Mouse (Mus musculus): ENCODE measurements around the gene Alg9.

Alg9 gene

DNA sequence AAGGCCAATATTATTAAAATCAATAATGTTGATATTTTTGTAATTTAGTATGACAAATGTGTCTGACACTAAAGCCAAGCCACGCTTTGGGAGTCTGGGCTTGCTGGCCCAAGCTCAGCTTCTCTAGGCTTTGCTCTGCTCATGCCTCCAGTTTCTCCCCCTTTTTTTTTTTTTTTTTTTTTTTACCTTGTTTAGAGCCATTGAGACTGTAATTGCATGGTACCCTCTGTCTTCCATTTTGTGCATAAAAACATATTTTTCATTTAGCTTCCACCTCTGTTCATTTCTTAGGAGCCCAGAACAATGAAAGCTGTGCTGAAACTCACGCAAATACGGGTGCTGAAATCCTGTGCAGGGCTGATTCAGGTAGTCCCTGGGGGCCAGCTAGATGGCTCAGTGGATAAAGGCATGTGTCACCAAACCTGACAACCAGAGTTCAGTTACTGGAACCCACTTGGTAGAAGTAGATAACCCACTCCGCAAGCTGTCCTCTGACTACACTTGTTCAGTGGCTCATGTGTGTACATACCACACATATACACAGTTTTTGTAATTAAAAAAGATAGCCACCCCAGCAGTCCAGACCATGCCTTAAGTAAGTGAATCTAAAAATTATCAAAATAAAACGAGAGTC is 80.4 kb downstream of the Alg9 start:
- DNase-seq, result no peak

DNA sequence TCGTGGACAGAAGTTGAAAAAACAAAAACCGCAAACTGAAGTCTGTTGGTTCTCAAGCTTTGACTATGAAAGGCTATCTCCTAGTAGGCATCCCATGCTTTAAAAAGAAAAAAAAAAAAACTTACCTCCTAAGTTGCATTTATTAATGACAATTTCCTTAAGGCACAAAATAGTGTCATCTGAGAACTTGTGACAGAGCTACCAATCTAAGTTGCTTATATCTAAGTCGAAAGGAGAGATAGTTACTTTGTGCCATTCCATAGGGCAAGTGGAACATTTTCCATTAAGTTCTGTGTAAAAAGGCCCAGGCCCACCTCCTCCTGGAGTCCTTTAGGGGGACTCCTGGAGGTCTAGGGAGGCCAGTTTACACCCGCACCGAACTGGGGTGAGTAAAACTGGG is 81.0 kb downstream of the Alg9 start:
- DNase-seq, result no peak

DNA sequence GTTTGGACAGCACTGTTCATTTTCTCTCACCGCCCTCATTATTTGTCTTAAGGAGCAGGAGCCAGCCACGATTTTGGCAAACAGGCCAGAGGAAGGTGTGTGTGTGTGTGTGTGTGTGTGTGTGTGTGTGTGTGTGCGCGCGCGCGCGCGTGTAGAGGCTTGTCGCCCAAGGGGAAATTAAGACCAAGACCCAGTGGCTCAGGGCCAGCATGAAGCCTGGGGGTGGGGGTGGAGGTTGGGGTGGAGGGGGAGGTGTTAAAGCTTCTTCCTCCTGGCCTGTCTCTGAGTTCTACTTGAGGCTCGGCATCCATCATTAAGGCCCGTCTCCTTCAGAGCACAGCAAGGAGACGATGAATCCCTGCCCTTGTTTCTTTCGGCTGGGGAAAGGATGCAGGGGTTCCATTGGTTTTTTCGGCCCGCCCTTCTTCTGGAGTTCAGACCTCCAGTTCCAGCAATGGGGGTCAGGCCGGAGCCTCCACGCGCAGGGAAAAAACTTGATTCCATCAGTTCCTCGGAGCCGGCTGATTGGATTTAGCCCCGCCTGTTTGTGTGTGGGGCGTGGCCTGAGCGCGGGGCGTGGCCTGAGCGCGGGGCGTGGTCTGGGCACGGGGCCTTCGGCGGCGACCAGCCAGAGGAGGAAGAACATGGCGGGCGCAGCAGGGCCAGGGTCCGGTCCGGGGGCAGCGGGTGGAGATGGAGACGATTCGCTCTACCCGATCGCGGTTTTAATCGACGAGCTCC is 81.7 kb downstream of the Alg9 start:
- peak; percentile 93 for DNase-seq

DNA sequence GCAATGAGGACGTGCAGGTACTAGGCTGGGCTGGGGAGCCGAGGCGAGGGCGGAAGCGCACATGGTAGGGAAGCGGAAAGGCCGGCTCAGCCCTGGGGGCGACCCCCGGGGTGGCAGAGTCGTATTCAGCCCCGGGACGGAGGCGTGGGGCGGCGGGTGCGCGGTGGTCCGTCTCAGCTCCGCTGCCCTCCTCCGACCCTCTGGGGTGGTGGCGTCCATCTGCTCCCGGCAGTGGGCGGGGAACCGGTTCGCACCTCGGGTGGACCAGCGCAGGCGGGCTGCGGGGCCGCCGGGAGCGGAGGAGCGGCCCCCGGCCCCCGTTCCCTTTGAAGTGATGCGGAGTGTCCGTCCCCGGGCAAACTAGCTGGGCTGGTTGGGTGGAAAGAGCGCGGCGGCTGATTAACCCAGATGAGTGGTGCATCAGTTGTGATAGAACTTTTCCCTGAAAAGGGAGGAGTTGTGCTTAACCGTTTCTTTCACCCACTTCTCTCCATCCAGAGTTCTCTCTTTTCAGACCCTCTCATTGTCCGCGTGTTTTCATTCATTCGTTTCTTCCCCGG is 82.3 kb downstream of the Alg9 start:
- no peak for DNase-seq

DNA sequence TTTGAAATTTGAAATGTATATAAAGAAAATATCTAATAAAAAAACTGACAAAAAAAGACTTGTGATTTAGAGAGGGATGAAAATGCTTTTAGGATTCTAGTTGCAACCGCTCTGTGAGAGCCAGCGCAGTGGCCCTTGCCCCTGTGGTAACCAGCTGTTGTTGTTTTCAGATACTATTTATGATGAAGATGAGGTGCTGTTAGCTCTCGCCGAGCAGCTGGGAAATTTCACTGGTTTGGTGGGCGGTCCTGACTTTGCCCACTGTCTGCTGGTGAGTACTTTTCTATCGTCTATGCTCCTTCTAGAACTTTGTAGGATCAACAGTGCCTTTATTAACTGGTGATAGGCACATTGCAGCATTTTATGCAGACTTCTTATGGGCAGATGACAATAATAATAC is 83.9 kb downstream of the Alg9 start:
- no peak for DNase-seq

DNA sequence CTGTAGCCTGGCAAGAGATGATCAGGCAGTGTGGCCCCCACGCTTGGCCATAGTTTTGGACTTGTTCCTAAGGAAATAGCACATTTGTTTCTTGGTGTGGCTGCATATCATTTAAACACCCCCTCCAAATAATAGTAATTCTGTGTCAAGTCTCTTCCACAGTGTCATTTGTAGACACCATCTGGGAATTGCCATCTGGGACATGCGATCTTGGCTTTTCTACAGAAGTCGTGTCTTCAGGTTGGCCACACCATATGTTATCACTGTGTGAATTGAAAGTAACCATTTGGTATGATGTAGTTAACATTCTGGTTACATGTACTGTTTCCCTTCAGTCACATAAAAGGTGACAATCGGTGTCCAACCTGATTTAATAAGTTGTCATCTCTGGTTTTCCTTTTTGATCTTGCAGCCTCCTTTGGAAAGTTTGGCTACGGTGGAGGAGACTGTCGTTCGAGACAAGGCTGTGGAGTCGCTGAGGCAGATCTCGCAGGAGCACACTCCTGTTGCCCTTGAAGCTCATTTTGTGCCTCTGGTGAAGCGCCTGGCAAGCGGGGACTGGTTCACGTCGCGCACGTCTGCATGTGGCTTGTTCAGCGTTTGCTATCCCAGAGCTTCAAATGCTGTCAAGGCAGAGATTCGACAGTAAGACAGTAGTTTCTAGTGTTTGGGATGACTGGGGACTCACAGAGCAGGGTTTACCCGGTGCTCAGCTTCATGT is 86.5 kb downstream of the Alg9 start:
- DNase-seq, result no peak

DNA sequence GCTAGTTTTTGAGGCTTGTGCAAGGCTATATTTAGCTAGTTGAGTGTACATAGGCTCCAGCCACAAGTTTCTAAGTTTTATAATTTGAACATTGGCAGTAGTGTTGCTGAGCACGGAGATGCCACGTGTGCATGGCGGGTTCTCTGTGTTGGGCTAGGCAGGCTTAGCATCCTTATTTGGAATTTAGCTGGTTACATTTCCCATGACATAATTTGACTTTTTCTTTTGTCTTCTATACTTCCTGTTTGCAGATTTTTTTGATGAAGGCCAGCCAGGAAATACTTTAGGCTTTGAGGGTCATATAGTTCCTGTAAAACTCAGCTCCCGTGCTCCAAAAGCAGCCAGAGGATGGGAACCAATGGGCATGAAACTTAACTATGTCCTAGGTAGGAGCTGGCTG is 89.0 kb downstream of the Alg9 start:
- no peak for DNase-seq

DNA sequence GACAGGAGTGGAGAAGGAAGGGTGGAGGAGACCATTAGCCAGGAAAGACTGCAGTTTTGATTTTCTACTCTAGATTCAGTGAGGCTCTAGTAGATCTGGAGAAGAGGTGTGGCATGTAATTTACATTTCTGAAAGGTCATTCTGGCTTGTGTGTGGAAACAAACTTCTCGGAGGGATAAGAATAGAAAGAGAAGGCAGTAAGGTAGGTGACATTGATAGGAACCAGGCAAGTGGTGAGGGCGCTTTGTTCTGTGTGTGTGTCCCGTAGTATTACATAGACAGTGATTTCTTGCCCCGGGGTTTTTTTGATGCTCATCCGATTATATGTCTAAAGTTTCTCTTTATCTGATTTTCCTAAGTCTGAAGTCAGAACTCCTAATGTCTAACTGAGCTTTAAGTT is 90.1 kb downstream of the Alg9 start:
- DNase-seq, result no peak

DNA sequence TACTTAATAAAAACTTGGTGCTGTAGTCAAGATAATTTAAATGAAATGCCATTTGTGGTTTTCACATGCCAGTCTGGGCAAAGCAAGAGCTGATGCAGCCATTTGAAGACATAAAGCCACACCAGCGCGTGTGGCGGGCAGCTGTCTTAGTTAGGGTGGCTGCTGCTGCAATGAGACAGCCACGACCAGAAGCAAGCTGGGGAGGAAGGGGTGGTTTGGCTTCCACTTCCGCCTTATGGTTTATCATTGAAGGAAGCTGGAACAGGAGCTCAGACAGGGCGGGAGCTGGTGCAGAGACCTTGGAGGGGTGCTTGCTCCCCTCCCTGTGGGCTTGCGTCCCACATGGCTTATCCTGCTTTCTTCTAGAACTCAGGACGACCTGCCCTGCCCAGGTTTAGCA is 91.0 kb downstream of the Alg9 start:
- DNase-seq, result no peak

DNA sequence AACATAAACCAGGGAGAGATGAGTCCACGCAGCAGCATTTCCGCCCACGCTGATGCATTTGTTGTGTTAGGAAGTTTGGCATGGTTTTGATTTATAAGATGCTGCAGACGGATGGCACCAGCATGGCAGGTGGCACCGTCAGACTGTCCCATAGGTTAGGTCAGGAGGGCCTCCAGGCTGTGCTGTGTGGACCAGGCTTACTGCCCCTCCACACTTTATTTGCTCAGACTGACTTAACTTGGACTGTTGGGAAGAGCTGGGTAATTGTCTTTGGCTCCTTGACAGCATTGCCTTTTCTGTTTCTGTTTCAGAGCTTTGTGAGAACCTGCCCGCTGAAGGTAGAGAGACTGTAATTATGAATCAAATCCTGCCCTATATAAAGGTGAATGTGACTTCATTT is 92.2 kb downstream of the Alg9 start:
- DNase-seq, result no peak

DNA sequence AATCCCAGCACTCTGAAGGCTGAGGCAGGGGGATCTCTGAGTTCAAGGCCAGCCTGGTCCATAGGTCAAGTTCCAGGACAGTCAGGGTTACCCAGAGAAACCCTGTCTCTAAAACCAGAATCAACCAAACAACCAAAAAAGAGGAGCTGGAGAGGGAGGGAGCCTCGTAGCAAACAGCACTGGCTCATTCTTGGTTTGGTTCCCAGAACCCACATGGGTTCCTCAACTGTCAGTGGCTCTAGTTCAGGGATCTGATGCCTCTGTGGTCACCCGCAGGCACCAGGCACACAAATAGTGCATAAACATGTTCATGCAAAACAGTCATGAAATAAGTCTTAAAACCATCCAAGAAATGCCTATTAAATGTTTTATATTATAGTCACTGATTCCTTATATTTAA is 93.4 kb downstream of the Alg9 start:
- DNase-seq, result no peak

DNA sequence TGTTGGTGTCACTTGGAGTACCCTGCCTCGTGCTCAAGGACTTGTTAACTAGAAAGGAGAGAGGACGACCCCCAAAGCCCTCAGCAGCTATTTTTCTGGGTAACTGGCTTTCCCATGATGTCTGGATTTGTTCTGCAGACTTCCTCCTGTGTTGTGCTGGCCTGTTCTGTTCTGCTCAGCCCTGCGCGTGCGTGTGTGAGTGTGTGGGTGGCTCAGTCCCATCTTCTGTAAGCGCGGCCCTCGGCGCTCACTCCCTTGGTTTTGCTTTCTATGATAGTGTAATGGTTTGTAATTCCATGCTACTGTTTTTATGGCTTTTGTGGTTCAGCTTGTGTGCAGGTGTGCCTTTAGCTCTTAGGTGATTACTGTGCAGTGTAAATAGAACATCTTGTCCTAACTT is 98.4 kb downstream of the Alg9 start:
- DNase-seq, result no peak

DNA sequence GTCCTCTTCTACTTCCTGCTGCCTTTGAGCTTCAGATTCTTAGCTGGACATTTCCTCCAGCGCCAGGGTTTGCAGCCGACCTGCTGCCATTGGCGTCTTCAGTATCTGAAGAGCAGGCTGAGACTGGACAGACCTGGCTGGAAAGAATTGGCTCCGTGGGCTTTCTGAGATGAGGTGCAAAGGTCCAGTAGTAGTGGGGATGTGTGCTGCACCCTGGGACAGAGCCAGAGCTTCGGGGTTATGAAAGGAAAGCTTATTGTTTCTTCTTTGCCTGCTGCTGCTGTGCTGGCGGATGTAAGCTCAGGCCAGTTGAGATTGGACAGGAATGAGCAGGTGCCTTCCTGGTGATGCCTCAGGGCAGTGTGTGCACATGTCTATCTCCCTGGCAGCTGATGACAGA is 99.2 kb downstream of the Alg9 start:
- DNase-seq, result no peak

DNA sequence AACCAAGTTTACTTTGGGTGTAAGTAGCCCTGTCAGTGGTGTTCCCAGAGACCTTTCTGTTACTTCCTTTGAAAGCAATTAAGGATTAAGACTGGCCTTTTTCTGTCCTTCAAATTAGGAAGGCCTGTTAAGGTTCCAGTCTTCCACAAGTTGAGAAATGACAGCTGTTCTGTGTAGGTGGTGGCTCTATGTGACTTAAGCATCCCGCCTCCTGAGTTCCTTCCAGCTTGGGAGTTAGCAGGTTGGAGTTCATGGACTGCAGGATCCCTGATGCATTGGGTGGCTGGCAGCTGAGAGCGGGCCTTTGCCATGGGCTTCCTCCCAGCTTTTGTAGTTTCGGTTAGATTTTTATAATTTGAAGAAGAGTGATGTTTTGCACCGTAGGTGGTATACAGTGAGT is 100.7 kb downstream of the Alg9 start:
- DNase-seq, result no peak

DNA sequence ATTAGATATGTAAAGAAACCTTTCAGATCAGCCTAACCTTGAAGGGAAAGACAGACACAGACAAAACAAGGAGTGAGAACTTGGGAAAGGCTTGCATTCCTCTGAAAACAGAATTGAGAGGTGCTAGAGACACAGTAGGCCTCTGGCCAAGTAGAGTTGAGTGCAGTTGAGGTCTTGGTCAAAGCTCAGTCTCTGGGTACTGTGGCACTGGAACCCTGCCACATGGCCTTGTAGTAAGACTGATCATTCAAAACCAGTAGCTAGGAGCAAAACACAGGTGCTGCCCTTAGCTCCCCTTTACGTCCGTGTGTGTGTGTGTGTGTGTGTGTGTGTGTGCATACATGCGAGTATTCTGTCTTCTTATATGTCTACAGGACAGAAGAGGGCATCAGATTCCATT is 101.5 kb downstream of the Alg9 start:
- no peak for DNase-seq

DNA sequence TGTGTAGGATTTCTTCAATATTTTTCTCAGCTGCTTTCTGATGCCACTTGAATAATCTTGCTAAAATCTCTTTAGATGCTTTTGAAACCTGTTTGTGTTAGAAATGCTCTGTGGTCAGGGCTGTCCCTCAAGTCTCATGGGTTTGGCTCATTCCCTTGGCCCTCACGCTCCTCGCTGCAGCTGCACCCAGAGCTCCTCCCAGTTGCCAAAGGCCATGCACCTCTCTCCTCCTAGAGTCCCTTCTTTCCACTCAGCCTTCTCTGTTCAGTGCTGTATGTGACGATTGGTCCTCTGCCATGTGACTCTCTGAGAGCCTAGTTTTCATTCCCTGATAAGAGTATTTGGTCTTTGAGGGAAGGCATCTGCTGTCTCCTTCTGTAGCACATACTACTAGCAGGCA is 102.6 kb downstream of the Alg9 start:
- no peak for DNase-seq

DNA sequence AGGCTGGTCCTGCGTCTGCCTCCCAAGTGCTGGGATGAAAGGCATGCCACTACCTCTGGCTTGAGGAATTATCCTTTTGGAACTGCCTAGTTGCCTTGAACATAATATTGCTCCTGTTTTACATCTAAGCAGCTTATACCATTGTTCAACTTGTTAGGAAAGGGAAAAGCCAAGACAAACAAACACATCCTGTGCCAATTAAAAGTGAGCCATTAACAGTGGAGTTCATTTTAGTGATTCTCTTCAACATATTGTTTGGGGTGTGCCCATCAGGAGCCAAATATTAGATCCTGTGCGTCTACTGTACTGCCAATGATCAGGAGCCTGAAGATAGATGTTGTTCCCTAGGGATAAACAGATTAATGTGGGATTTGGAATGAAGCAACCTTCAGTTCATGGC is 107.4 kb downstream of the Alg9 start:
- no peak for DNase-seq

DNA sequence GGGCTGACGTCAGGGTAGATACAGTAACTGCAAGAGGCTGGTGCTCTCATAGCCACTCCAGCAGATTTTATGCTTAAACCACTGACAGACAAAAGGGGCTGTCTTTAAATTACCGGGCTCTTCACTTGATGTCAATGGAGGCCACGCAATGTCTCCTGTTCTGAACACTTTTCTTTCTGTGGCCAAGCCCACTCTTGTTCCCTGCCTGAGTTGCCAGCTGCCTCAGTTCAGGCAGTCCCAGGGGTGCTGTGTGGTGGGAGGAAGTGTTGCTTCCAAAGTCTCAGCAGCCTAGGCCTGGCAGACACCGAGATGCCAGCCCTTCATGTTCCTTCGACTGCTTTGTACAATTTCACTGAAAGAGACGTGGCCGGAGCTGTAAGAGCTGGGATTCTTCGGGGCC is 109.3 kb downstream of the Alg9 start:
- no peak for DNase-seq

DNA sequence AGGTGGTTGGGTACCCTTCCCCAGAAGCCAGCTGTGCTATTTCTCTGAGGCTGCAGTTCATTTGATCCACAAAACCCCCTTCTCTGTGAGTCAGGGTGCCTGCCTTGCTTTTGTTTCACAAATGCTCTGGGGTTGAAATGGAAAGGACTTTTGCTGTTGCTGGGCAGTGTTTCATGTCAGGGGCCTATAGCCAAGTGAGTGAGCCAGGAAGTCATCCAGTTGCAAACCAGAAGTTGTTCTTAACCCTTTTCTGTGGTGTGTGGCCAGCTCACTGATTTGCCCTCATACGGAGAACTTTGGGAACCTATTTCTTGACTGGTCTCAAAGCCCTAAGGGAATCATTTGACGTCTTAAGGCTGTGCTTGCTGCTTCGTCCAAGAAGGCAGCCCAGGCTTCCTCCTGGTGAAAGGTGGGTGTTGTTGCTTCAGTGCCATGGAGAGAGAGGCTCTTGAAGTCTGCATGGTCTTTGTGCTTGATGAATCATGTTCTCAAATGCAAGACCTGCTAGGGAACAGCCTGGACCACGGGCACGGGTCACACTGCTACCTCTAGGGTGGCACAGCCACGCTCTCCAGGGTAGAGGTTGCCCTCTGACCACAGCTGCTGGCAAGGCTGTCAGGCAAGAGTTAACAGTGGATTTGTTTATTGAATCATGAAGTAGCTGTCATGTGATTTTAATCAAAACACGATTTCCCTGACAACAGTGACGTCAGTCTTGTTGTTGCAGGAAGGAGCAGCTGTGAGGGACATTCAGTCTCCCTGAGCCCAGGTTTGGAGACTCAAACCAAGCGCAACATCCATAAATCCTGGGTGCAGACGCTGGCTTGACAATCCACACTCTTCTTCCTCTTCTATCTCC is 110.2 kb downstream of the Alg9 start:
- DNase-seq, result no peak

DNA sequence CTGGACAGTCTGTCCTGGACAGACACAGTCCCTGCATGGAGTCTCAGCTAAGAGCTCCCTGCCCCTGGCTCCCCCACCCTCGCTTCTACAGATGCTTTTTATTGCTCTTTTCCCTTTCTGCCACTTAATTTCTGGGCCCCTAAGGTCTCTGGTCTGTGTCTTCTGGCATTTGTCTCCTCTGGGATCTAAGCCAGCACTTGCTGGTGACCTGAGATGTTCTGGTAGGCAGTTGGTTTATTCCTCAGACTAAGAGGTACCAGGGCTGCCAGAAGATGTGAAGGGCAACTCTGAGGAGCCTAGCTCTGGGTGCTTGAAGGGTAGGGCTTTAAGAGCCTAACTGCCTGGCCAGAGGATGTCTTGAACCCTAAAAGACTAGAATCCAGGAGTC is 110.8 kb downstream of the Alg9 start:
- no peak for DNase-seq

DNA sequence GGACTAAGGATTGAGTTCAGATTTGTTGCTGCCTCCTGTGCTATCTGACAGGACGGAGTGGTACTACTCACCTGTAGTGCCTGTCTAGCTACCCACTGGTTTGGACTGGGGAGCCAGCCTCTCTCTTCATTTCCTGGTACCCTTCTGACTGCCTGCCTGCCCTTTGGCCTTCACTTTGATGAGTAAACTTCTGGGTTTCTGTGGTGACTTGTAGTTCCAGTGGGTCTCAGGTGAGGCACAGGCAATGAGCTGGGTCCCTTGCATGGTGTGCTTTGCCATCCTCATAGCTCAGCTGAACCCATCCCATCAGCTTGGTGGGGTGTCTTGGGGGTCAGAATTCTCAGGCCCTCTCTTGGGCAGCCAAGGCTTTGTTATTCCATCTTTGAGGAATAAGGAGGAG is 112.1 kb downstream of the Alg9 start:
- DNase-seq, result no peak

DNA sequence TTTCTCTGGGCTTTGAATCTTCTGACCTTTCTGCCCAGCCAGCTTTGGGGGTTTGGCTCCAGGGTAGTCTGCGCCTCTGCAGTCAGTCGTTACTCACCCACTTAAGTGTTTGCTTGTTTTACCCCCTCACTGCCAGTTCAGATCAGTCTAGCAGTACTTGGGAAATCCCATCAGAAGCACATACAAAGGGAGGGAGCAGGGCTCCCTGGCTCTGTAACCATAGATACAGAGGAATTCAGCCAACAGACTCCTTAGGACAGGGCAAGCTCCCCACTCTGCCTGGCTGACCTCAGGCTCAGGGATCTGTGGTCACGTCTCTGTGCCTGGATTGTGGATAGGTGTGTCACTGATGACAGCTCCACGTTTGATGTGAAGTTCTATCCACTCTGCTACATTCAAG is 112.5 kb downstream of the Alg9 start:
- DNase-seq, result peak; percentile 23

DNA sequence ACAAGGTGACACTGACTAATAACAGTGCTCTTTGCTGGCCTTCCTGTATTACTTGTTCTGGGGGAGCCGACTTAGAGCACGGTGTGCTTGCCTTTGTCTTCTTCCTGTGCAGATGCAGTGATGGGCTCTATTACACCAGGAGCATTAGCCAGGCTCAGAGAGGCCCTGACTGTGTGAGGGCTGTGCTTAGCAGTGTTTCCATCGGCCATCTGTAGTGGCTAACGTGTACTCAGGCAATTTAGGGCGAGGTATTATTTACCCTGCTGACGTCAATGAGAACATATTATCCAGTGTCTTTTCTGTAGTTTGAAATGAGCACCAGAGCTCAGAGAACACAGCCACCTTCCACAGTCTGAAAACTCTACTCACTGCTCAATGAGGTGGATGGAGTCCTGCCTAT is 114.4 kb downstream of the Alg9 start:
- no peak for DNase-seq
